Mouse (Mus musculus) adrenal gland, postnatal 36 days (tissue): ENCODE results near the gene Ckap2l. TPM values are rescaled to one million over a fixed set of nuclear protein-coding genes. Genes with fewer than 3 reads are reported as not detected.
A peak's percentile ranks its signal among the peaks of the same experiment; 100 is the strongest.

Experiments used
- DNase-seq, 2 experiments: peaks; one replicate each; pipeline ENCODE4 v3.0.0; 2021; ENCODE audit warnings: mixed read lengths in 1 of 2
- long read RNA-seq, 2 experiments: library from polyadenylated mRNA; stranded (forward); transcript quantifications; one replicate each; pipeline ENCODE4 v2.0.0; 2021; ENCODE audit warnings: borderline sequencing depth in 2 of 2
- total RNA-seq, 2 experiments: library from RNA; stranded (reverse); gene quantifications; 2 replicates each; pipeline ENCODE4 v1.2.3; 2021

Ckap2l gene
- total RNA-seq = 1 to 10 TPM; 3.0 to 3.5 TPM
- long read RNA-seq, experiment 1 = 0 reads
- long read RNA-seq, experiment 2 = 0 reads

- DNase-seq = peak; percentile 97 to 98
Measured at GRCm38 (mm10) chr2:129296671-129297588, at the start of gene Ckap2l. Gene Ckap2l, minus strand, starts transcription at chr2:129297212.

DNA sequence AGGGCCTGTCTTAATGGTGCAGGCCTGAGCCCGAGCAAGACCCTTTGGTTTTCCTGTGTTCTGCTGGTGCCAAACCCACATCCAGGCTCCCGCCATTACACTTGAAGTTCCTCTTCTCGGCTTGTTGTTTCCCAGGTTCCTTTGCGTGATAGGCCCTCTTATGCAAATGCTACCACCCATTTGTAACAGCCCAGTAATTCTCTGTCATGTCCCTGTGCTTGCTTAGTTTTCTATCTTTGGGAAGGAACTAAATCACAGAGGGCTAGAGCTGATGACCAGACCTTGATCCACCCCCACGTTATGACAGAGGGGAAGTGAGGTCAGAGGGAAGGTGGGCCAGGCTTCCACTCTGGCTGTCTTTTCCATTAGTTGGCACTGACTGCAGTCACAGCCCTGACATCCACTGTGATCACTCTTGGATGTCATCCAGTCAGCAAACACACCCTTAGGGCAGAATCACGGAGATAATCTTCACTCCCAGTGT lies 41.2 kb upstream of the Ckap2l start:
- DNase-seq = peak; percentile 8 to 14

- no peak for DNase-seq
Measured at GRCm38 (mm10) chr2:129333471-129333870, 36.5 kb upstream of the Ckap2l start.

DNA sequence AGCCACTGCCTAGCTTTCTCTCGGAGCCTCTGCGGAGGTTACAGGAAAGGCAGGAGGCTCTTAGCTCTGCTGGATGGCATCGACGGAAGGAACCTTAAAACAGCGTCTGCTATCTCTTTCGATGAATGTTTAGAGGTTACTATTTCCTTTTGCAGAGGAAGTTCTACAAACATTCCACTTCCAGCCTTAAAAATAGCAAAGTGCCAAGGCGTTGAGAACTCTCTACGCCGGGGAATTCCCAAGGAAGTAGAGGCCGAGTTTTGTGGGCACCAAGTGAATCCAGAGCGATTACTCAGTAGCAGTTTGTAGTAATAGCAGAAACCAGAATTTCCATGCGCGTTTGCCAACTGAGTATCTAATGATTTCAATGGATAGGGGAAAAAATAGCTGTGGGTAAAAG lies 33.5 kb upstream of the Ckap2l start:
- peak in 1 of 2 experiments; percentile 22 for DNase-seq

DNA sequence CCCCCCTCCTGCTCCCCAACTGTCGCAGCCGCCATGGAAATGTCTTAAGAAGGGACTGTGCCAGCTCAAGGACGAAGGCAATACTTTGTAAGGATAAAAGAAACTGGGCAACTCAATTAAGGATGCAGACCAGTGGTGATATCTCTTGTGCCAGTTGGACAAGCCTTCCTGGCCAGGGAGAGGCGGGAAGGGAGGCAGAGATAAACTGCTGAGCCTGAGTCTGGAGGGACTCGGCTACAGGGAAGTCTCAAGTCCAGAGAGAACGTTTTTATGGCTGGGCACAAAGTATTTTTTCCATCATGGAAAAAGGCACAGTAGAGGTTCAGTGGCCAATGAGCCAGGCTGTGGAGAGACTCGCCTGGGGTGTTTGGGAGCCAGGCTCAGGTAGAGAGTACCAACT lies 33.0 kb upstream of the Ckap2l start:
- DNase-seq = no peak

GRCm38 (mm10) chr2:129328238-129328637 lies 31.2 kb upstream of the Ckap2l start:
- no peak for DNase-seq

DNA sequence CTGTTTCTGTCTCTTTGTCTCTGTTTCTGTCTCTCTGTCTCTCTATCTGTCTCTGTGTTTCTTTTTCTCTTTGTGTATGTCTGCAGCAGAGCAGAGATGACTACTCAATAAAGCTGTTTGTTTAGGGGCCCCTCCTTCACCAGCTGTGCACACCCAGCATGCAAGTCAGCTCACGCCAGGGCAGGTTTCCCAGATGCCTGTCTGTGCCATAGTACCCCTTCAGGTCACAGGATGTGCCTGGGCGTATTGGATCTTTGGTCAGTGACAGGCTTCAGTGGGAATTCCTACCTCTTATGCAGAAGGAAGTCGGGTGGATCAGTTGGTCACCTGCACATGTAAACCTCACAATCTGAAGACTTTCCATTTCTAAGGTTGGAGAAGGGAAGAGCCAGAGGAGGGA lies 27.2 kb upstream of the Ckap2l start:
- DNase-seq = no peak

DNA sequence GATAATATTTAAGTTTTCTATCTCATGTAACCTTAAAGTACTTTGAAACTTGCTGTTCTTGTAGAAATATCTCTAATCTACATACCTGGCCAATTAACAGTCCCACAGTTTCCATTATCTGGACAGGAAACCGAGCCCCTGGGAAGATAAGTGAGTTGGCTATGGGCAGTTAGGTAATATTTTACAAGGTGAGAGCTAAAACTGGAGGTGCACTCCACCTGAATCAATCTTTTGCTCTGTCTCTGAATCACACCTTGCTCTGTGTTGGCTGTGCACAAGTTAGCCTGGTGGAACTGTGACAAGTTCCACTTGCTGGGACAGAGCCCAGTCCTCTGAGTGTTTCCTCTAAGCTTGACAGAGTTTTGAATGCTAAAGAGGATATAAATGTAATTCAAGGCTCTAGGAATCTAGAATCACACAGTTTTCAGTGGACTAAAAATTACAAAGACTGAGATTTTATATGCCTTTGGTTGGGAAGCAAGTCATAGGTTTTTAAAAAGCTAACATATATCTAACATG lies 25.2 kb upstream of the Ckap2l start:
- DNase-seq = no peak

DNA sequence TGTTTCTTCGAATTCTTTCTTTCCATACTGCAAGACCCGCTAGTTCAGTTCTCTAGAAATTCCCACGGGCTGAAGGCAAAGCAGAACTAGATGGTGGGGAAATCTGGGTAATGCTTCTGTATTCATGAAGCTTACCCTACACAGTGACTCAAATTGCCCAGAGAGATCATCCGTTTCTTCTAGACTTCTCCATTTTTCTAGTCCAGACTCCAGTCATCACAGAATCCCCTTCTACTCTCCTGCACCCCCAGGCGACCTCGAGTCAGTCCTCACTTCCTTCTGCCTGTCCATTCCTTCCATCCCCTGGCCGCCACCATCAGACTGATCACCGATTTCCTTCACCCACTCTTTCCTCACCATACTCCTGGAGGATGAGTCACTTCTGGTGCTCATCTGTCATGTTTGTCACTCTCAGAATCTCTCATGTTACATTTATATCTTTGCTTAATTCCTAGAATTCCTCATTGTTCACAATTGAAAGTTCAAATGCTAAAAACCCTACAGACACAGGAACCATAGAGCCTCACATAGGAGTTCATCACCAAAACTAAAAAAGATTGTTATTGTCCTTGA lies 23.1 kb upstream of the Ckap2l start:
- DNase-seq = no peak

- no peak for DNase-seq
Measured at GRCm38 (mm10) chr2:129315831-129316230, 18.8 kb upstream of the Ckap2l start.

DNA sequence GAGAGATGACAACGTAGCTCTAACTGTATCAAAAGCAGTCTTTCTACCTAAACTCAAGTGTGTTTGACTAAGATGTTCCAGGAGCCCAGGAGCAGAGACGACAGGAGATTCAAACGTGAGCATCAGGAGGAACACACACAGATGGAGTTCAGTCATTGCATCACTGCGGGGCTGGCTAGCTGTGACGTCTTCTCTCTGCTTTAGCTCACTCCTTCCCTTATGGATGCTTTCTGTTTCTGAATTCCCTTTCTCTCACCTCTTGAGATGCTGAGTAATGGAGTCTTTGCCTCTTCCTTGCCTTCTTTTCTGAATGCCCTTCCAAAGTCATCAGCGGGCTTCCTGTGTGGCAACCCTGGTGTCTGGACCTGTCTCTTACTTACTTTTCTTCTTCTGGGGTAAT lies 17.9 kb upstream of the Ckap2l start:
- no peak for DNase-seq

GRCm38 (mm10) chr2:129313934-129314333 lies 16.9 kb upstream of the Ckap2l start:
- DNase-seq = no peak

DNA sequence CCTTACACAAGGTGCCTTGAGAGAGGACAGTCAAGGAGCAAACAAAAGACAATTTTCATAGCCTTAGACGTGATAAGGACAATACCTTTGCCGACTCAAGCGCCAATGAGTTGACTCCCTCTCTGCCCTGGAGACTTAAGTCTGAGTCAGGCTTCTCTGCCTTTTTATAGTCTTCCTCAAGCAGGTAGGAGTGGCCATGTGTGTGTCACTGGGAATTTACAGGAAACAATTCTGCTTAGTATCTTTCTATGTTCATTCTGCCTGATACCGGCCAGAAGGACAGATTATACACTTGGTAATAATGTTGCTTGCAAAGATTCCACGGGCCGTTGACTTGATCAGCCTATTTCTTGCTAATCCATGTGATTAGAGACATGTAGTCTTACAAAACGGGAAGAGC lies 12.8 kb upstream of the Ckap2l start, which contains the start of gene Il1a:
Il1a (minus strand) TSS at position 137 of the 400 bp plus-strand sequence.
- no peak for DNase-seq

GRCm38 (mm10) chr2:129306020-129306419 lies 9.0 kb upstream of the Ckap2l start:
- peak in 1 of 2 experiments; percentile 4 for DNase-seq

DNA sequence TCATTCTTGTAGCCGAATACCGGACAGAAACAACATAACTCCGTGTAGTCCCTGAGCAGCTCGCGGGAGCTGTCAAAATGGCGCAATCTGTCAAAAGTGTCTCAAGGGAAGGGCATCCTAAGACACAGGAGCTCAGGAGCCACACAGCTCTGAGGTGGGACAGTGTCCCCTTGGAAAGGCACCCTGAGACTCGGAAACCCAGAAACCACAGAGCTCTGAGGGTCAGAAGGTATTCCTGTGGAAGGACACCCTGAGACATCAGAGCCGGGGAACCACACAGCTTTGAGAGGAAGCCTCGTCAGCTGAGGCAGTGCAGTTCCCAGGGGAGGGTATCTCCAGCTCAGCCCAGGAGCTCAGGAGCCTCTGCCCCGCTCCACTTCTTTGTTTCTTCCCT lies 574 bp upstream of the Ckap2l start:
- DNase-seq = no peak

DNA sequence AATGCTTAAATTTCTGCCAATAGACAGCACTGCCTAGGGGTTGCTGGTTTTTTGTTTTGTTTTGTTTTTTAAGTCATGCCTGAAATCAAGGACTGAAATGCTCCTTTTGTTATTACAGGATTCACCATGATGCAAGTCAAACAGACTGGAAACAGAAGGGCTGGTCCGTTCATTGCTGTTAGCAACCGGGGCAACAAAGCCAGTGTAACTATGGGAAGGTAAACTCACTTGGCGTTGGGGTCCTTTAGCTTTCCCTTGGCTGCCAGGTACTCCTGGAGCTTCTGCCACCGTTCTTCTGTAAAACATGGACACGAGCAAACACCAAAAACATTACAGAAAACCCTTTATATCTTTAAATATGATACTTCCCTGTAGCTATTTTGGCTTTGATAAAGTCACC lies 926 bp downstream of the Ckap2l start:
- DNase-seq = no peak

- no peak for DNase-seq
Measured at GRCm38 (mm10) chr2:129295075-129295474, 1.9 kb downstream of the Ckap2l start.

DNA sequence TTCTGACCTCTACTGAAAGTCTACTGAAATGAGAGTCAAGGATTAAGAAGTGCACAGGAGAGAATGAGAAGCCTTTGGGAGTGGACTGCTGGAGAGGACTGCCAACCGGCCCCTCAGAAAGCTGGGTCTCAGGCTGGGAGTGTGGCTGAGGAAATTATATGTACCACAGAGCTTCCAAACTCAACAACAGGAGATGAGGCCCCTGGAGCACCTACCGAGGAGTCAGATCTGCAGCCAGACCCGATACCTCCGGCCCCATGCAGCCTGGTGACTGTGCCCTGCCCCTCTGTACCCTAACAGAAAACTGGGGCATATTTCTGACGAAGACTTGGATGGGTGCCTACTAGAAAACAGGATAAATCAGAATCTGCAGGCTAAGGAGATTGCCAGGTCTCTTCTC lies 23.2 kb downstream of the Ckap2l start:
- no peak for DNase-seq

DNA sequence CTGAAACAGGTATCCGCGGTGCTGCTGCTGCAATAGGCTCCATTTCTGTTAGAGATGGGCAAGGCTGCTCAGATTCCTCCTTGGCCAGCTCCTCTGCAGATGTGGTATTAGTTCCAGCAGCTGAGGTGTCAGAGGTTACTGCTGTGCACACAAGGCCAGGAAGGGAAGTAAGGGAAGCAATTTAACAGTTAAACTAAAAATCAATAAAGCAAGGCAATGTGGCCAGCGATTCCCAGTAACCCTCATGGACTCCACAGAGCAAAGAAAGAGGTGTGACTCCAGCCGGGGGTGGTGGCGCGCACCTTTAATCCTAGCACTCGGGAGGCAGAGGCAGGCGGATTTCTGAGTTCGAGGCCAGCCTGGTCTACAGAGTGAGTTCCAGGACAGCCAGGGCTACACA lies 26.4 kb downstream of the Ckap2l start:
- DNase-seq = no peak

DNA sequence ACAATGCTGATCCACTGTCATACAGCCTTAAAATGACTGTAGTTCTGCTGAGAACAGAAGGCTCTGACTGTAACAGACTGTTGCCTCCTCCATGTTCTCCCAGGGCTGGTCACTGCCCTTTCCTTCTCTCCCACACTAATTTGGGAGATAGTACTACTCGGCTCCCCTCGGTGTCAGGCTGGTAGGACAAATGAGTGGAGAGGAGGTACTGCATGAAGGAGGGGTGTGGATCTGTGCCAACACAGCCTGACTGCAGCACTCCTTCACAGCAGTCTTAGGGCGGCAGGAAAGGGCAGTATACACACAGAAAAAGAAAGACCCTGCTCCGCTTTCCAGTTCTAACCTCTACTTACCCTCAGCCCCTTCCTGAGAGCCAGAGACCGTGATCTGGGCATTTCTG lies 27.0 kb downstream of the Ckap2l start:
- no peak for DNase-seq

- no peak for DNase-seq
Measured at GRCm38 (mm10) chr2:129269161-129269643, 27.8 kb downstream of the Ckap2l start.

- no peak for DNase-seq
Measured at GRCm38 (mm10) chr2:129267738-129268137, 29.3 kb downstream of the Ckap2l start.

DNA sequence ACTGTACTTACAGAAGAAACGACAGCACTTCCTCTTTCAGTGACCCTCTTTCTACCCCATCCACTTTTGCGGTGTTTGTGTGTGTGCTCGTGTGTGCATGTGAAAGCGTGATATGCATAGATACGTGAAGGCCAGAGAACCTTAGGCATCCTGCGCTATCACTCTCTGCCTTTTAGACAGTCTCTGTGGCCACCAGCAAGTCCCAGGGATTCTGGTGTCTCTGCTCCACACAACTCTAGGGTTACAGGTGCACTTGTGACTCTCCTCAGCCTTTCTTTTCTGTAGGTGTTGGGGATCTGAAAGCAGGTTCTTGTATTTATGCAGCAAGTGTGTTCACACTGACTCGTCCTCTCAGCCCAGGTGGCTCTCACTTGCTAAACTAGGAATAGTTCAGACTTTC lies 31.7 kb downstream of the Ckap2l start:
- no peak for DNase-seq
